Mouse (Mus musculus): ENCODE measurements at regions not wholly inside any gene's neighbourhood (a gene's known extent, or its start where the extent isn't known, plus 50 kb on each side); places are given as distances from the start of the nearest gene placed in this dataset.

DNA sequence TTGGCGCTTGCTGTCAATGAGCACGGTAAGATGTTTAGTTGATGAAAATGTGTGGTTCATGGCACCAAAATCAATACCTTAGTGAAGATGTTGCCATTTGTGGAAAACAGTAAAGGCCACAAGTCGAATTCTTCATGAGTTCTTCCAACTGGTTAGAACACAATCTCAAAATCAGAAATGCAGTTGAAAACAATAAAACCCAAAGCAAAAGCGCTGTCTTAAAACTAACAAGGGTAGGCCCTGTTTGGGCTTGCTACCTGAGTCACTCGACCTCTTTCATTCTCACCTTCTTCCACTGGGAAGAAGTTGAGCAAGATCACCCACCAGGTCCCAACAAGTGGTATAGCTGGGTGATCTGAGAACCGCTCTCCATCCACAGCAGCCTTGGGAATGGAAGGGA, 179.1 kb downstream of the Parm1 start:
- DNase-seq (ENCODE audit: low spot score in 2 of 2), result no peak

- DNase-seq (ENCODE audit: low spot score in 2 of 2), result no peak
Measured at GRCm38 (mm10) chr5:91695632-91696031, 178.2 kb downstream of the Parm1 start.

DNA sequence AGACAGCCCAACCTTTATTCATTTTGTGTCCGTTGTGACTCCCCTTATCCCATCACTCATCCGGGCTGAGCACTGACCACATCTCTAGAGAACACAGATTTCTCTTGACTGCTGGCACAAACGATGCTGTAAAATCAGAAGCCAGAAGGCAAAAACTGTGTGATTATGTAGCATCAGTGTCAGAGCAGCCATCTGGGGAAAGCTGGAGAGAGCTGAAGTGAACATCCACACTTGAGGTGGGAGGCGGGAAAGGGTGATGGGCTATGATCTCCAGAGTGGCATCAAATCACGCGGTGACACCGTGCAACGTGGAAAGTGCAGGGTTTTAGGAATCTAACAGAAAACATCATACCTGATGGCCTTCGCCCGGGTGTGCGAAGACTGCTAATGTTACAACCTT, 175.9 kb downstream of the Parm1 start:
- no peak for DNase-seq (ENCODE audit: low spot score in 2 of 2)

- DNase-seq (ENCODE audit: low spot score in 2 of 2), result no peak
Measured at GRCm38 (mm10) chr5:91692292-91692691, 174.9 kb downstream of the Parm1 start.

DNA sequence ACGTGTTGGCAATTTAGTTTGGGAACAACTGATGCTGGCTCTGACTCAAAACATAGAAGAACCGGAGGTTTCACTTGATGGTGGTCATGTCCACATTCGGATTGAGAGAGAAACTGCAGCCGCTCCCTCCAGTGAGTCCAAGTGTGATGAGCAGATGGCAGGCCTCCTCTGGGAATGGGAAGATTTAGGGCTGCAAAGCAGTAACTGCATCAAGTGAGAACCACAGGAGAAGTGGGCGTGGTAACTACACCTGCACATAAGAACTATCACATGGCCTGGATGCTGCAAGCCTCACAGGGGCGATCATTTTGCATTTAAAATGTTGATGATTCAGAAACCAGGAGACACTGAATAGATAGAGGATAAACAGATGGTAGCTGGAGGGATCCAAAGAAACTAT, 161.3 kb downstream of the Parm1 start:
- no peak for DNase-seq (ENCODE audit: low spot score in 2 of 2)

Data from urinary bladder, postnatal 4 days (tissue).